Mouse (Mus musculus) liver, embryonic 14.5 days (tissue): ENCODE data around the gene Rabep2. TPM values are rescaled to one million over a fixed set of nuclear protein-coding genes. Genes with fewer than 3 reads are reported as not detected.

Experiments
- ATAC-seq: fragments of 200-750 bp; cut with Nextera tagmentation; 2 replicates; pipeline ENCODE4 v1.8.0; 2017; ENCODE audit warnings: moderate number of reproducible peaks, mild to moderate bottlenecking, moderate library complexity; ENCODE audit not compliant: insufficient read depth
- DNase-seq, 3 experiments: peaks; one replicate each; pipeline ENCODE4 v3.0.0-alpha.2; 2012 to 2013; ENCODE audit warnings: low read depth in 3 of 3, low spot score in 3 of 3
- H3K27ac ChIP-seq: fragments of 300-500 bp; sonication (generic); 2 replicates; pipeline ENCODE4 v1.5.1; 2014; ENCODE audit warnings: moderate library complexity, mild to moderate bottlenecking, control low read depth, inconsistent platforms
- H3K27me3 ChIP-seq: fragments of 300-500 bp; sonication (generic); 2 replicates; pipeline ENCODE4 v1.6.1; 2014; ENCODE audit warnings: mild to moderate bottlenecking, low read length, moderate library complexity; ENCODE audit not compliant: control insufficient read depth, insufficient read depth
- H3K36me3 ChIP-seq: fragments of 300-500 bp; sonication (generic); replicated peaks from 2 replicates; pipeline ENCODE4 v1.6.1; 2014; ENCODE audit warnings: low read depth; ENCODE audit not compliant: control insufficient read depth, insufficient read depth
- H3K4me1 ChIP-seq, 2 experiments: fragments of 200-500 bp in 1 of 2; fragments of 300-500 bp in 1 of 2; sonication (generic) in 1 of 2; replicated peaks; 2 replicates each; pipeline ENCODE4 v1.6.1; 2012 to 2014; ENCODE audit warnings: antibody characterized with exemption in 1 of 2, inconsistent platforms in 1 of 2, low read length in 1 of 2; ENCODE audit not compliant: control insufficient read depth in 2 of 2, insufficient read depth in 2 of 2
- H3K4me2 ChIP-seq: fragments of 300-500 bp; sonication (generic); 2 replicates; pipeline ENCODE4 v1.6.1; 2014; ENCODE audit warnings: low read depth, mild to moderate bottlenecking, control low read depth, moderate library complexity
- H3K4me3 ChIP-seq, 2 experiments: fragments of 200-500 bp in 1 of 2; fragments of 300-500 bp in 1 of 2; sonication (generic) in 1 of 2; 2 replicates each; pipeline ENCODE4 v1.5.1; 2012 to 2014; ENCODE audit warnings: low read depth in 2 of 2, low read length in 2 of 2, mild to moderate bottlenecking in 2 of 2, control low read depth in 1 of 2, inconsistent platforms in 1 of 2, moderate library complexity in 1 of 2; ENCODE audit not compliant: insufficient read depth in 1 of 2
- H3K9ac ChIP-seq: fragments of 300-500 bp; sonication (generic); replicated peaks from 2 replicates; pipeline ENCODE4 v1.6.1; 2014; ENCODE audit warnings: mild to moderate bottlenecking, control low read depth, moderate library complexity
- H3K9me3 ChIP-seq: fragments of 300-500 bp; sonication (generic); 2 replicates; pipeline ENCODE4 v1.6.1; 2016; ENCODE audit warnings: low read length, mixed read lengths; ENCODE audit not compliant: control insufficient read depth
- CTCF ChIP-seq: IDR thresholded peaks from 2 replicates; pipeline ENCODE4 v1.5.1; 2016; ENCODE audit warnings: antibody characterized with exemption, low read depth, control low read depth
- EP300 ChIP-seq: IDR thresholded peaks from 2 replicates; pipeline ENCODE4 v1.6.1; 2016; ENCODE audit warnings: antibody characterized with exemption, low read depth
- WGBS: fragments of 180-500 bp; shearing (Covaris S2); extraction: QIAGEN DNeasy Blood & Tissue Kit; methylation state at CpG from one replicate; pipeline ENCODE4 v1.1.7; 2014; ENCODE audit not compliant: insufficient replicate concordance; 5-methylcytosine and 5-hydroxymethylcytosine counted together
- polyA plus RNA-seq, 2 experiments: library from polyadenylated mRNA; depleted of rRNA in 1 of 2; stranded (reverse) in 1 of 2; unstranded in 1 of 2; fragments of >200 nt; fragmentation: Nextera tagmentation in 1 of 2; extraction: Ambion mirVana in 1 of 2; gene quantifications; 2 replicates each; pipeline versions ENCODE4 v1.2.1 to v1.2.3; 2012 to 2014

Gene Rabep2
- polyA plus RNA-seq, 2 experiments = 4.4 to 4.6 TPM

DNA sequence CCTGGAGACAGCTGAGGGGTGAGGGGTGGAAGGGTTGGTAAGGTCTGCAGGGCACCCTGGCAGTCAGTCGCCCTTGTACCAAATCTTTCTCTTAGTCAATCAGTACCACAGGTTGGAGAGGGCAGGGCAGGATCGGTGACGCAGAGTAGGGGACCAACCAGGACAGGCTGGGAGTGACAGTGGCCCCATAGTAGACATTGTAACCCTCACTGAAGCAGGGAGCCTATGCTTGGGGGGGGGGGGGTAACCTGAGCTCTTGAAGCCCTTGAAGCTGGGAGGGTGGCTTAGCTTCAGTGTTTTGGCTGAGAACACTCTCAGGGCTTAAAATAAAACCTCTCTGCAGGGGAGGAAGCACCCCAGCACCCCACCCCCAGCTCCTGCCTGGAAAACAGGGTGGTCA is 33.1 kb downstream of the Rabep2 start:
- Histone ChIP-seq H3K27ac (no peak overlapping the region), H3K9me3 (no peaks in the 10 kb centered on the region), H3K27me3 (no peaks in the 10 kb centered on the region), H3K36me3 (no peaks in the 10 kb centered on the region), H3K9ac (no peak overlapping the region), H3K4me2 (no peak overlapping the region), H3K4me3 (no peak overlapping the region), H3K4me1 (peaks cover 0 to 13% of the 10 kb centered on the region in 2 experiments; a peak in 2 of 4 replicates)
- DNase-seq (no peak), ATAC-seq (no peak)
- TF ChIP-seq CTCF (no peak), EP300 (no peak)
- 56% methylated on average over 3 of the region's 3 CpGs for WGBS

DNA sequence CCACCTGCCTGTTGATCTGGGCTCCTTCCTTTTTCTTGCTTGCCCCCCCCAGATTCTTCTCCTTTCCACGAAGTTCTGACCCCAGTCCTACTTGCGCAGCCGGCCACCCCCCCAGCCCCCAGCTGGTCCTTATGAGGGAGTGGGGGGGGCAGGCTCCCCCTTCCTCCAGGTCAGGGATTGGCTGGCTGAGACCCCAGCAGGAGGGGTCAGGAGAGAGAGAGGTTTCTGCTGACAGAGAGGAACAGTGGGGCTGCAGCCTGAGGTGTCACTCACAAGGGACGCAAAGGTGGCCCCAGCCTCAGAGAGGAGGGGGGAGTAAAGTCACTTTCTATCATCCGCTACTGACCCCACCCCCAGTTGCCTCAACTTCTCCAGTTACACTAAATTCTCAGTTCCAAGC is 34.4 kb downstream of the Rabep2 start, which contains the start of gene Atp2a1:
TSS of gene Atp2a1 (minus strand) at position 105 of the 400 bp plus-strand sequence.
- Histone ChIP-seq H3K27ac (no peak within 1 kb of the TSS), H3K4me1 (peaks cover 0 to 14% of the 10 kb centered on the region in 2 experiments; a peak in 2 of 4 replicates), H3K4me3 (no peak within 1 kb of the TSS), H3K9me3 (no peaks in the 10 kb centered on the region), H3K36me3 (no peaks in the 10 kb centered on the region; the same call in 1 of the 2 replicates), H3K27me3 (no peaks in the 10 kb centered on the region), H3K4me2 (no peak within 1 kb of the TSS), H3K9ac (no peak within 1 kb of the TSS)
- ATAC-seq = no peak
- no peak for DNase-seq
- no peak for TF ChIP-seq EP300
- no peak for TF ChIP-seq CTCF
- WGBS = 52% methylated on average over 5 of the region's 5 CpGs

DNA sequence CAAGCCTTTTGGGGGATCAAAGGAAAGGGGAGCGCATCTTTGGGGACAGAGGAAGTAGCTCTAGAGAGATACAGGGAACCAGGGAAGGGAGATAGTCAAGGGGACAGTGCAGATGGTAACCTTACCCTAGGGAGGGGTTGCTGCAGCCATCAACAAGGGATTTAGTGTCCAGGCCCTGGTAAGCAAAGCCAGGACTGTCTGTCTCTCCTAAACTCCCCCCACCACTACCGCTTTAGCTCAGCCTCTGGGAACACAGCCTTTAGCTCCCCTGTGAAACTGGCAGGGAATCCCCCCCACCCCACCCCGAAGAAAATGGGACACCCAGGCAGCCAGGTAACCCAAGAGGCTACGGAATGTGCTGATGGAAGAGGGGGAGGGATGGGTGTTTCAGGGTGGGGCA is 35.0 kb downstream of the Rabep2 start:
- peaks cover 0 to 14% of the 10 kb centered on the region in 2 experiments; a peak in 2 of 4 replicates for H3K4me1 ChIP-seq
- WGBS = 42% methylated on average over 4 of the region's 4 CpGs

DNA sequence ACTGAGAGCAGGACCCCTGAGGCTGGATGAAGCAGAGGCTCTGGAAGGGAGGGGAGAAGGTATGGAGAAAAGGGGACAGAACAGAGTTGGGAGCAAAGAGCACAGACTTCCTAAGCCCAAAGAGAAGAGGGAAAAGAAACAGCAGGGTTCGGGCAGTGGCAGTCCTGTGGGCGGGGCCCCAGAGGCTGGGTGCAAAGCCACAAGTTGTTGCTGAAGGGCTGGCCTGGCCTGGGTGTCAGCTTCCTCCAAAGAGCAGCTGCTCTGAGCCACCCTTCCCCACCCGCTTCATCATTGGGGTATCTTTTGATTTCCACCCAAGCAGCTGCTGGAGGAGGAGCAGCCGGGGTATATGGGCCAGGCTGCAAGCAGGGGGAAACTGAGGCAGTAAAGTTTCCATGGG is 35.6 kb downstream of the Rabep2 start:
- WGBS = 25% methylated on average over 4 of the region's 4 CpGs
- Histone ChIP-seq H3K9me3 (no peaks in the 10 kb centered on the region), H3K36me3 (no peaks in the 10 kb centered on the region; the same call in 1 of the 2 replicates), H3K27me3 (no peaks in the 10 kb centered on the region), H3K27ac (no peak overlapping the region), H3K4me3 (no peak overlapping the region), H3K4me2 (no peak overlapping the region), H3K9ac (no peak overlapping the region), H3K4me1 (peaks cover 0 to 14% of the 10 kb centered on the region in 2 experiments; a peak in 2 of 4 replicates)
- TF ChIP-seq EP300 (no peak), CTCF (no peak)
- DNase-seq = no peak
- ATAC-seq = no peak

More for the DNA sequence above, 35.0 kb downstream of the Rabep2 start:
- DNase-seq = no peak
- no peak overlapping the region for H3K4me3 ChIP-seq
- no peak overlapping the region for H3K9ac ChIP-seq
- H3K27me3 ChIP-seq = no peaks in the 10 kb centered on the region
- no peak overlapping the region for H3K4me2 ChIP-seq
- TF ChIP-seq CTCF = no peak
- TF ChIP-seq EP300 = no peak
- H3K27ac ChIP-seq = no peak overlapping the region
- no peaks in the 10 kb centered on the region for H3K9me3 ChIP-seq
- ATAC-seq = no peak
- no peaks in the 10 kb centered on the region; the same call in 1 of the 2 replicates for H3K36me3 ChIP-seq

DNA sequence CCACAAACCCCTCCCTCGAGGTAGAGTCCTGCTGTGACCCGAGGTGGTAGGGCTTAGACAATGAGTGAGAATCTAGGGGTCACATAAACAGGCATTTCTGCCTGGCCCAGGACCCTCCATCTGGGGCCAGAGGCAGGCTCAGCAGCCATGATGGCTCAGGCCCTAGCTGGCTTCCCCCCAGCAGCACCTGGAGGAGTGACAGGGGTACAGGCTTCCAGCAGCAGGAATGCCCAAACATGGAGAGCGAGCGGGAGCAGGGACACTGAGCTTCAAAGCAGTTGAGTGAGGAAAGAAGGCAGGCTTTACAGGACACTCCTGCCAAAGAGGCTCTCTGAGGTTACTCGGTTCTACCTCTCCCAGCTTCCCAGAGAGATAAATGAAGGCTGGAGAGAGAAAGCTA is 36.3 kb downstream of the Rabep2 start:
- no peaks in the 10 kb centered on the region for H3K27me3 ChIP-seq
- ATAC-seq (no peak), DNase-seq (no peak)
- no peak for TF ChIP-seq CTCF
- TF ChIP-seq EP300 = no peak
- H3K27ac ChIP-seq = no peak overlapping the region
- WGBS = 51% methylated on average over 5 of the region's 5 CpGs
- H3K36me3 ChIP-seq = no peaks in the 10 kb centered on the region; the same call in 1 of the 2 replicates
- H3K9me3 ChIP-seq = no peaks in the 10 kb centered on the region
- no peak overlapping the region for H3K4me3 ChIP-seq
- H3K4me1 ChIP-seq = peaks cover 0 to 16% of the 10 kb centered on the region in 2 experiments; a peak in 2 of 4 replicates
- H3K9ac ChIP-seq = no peak overlapping the region
- no peak overlapping the region for H3K4me2 ChIP-seq
